Mouse (Mus musculus) heart, postnatal 36 days (tissue): ENCODE results near the gene Nrxn1. TPM values are rescaled to one million over a fixed set of nuclear protein-coding genes. Genes with fewer than 3 reads are reported as not detected.
A peak's percentile ranks its signal among the peaks of the same experiment; 100 is the strongest.

ENCODE experiments used
- DNase-seq, 2 experiments: peaks; one replicate each; pipeline ENCODE4 v3.0.0; 2021 to 2022
- intact Hi-C: fragments of 180-260 bp; cut with DNase I; formaldehyde crosslinking; loops from one replicate; pipeline ENCODE4 v1.15.1; 2025
- total RNA-seq, 2 experiments: library from RNA; stranded (reverse); gene quantifications; 2 replicates each; pipeline ENCODE4 v1.2.3; 2021

Nrxn1 gene
- total RNA-seq, 2 experiments from 2014 or later = 1.5 to 3.0 TPM

GRCm38 (mm10) chr17:90813760-90814159, 279.1 kb downstream of the Nrxn1 start:
- intact Hi-C loops = no loop called here
- DNase-seq = peak in 1 of 2 experiments; percentile 4

DNA sequence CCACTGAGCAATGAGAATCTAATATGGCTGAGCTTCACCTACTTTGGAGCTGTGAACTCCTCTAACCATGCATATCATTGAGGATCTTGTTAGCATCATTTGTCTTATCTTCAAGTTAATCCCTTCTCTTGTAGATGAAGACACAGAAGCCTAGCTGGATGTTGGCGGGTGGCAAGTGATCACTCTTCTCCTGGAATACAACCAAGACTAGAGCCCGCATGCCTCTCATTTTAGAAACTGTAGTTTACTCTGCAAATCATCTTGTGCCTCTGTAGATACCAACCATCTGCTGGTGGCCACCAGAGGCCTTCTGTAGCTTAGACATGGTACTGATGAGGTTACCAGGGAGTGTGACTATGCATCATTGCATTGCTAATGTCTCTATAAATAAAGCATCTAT, 280.4 kb downstream of the Nrxn1 start:
- intact Hi-C loops = no loop called here

GRCm38 (mm10) chr17:90809197-90810163, 283.4 kb downstream of the Nrxn1 start:
- peak; percentile 21 to 35 for DNase-seq
- intact Hi-C loops = no loop called here

More for the DNA sequence above, 280.4 kb downstream of the Nrxn1 start:
- no peak for DNase-seq

DNA sequence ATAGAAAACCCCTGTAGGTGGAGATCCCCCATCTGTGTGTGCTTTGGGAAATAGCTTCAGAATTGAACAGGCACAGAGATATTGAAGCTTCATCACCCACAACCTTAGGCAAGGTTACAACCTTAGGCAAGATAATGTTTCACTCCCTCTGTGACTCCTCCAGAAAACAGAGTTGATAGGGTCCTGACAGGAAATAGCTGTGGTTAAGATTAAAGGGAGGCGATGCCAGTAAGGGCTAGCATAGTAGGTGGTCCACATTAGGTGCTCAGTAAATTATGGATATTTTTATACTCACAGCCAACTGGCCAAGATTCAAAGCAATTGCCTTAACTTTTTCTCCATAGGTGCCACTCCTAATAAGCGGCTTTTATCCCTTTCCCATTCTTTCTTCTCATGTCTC, 284.6 kb downstream of the Nrxn1 start:
- intact Hi-C loops = no loop called here
- no peak for DNase-seq

DNA sequence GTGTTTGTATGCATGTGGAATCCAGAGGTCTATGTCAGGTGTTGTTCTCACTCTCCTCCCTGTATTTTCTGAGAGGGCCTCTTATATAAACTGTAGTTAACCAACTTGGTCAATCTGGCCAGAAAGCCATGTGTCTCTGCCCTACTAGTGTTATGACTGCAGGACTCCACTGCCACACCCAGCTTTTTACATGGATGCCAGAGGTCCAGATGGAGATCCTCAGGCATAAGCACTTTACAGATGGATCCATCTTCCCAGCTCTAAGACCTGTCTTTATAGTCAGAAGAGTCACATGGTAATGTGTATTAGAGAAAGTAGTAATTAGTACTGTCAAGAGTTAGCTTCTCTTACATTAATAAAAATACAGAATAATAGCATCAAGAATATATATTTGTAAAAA, 285.7 kb downstream of the Nrxn1 start:
- DNase-seq = no peak
- intact Hi-C loops = no loop called here

DNA sequence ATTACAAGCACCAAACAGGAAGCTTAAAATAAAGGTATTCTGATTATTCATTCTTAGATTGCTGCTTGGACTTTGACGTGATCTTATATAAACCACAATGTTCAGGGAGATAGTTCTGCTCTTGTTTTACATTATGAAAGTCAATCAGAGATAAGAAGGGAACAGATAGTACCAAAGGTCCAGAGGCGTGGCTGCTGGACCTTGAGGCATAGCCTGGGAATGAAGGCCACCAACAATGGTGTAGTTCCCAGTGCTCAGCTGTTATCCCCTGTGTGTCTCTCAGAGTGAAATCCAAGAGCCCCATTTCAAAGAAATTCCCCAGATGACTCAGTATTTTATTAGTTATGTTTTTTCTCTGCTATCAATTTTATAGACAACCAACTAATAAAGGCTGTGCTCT, 294.2 kb downstream of the Nrxn1 start:
- DNase-seq = no peak
- intact Hi-C loops = no loop called here

DNA sequence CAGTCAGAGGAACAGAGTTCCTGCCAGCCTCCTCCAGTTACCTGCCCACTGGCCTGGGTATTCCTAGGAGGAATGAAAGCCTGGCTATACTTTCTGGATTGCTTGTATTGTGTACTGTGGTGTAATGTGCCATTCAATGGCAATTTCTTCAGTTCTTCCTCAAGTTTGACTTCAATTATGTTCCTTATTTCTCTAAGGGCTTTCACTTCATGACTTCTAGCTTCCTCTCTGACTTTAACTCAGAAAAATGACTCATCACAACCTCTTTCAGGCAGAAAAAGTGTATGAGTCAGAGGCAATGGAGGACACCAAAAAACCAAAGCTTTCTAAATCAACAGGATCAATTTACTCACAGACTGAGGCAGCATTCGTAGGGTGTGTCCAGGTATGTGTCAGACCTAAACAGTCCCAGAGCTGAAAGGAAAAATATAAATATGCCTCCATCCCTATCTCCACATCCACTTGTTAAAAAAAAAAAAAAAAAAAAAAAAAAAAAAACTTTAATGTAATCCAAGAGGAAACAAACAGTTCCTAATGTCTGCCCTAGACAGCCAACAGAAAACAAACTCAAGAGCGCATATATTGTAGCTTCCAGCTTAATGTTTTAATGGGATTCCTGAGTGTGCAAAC, 295.1 kb downstream of the Nrxn1 start:
- no peak for DNase-seq
- intact Hi-C loops = no loop called here

DNA sequence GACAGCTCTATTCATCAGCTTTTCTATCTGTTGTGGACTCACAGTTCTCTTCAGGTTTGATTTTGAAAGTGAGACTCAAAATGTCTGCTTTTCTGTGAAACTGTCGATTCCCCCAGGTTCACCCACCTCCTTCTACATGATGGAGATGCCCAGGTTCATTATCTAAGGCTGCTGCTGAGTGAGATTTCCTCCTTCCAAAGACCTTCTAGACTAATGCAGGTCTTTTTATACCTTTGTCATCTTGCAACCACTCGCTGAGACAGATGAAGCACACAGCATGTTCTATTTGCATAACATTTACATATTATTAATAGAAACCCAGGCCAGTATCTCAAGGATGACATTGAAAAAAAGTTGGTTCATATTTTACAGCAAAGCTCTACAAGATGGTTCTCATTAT, 295.9 kb downstream of the Nrxn1 start:
- intact Hi-C loops = no loop called here
- DNase-seq = no peak

GRCm38 (mm10) chr17:90788491-90789127, 304.3 kb downstream of the Nrxn1 start:
- no peak for DNase-seq
- intact Hi-C loops = no loop called here

GRCm38 (mm10) chr17:90788040-90788439, 304.8 kb downstream of the Nrxn1 start:
- no peak for DNase-seq
- intact Hi-C loops = no loop called here

GRCm38 (mm10) chr17:90787121-90787788, 305.6 kb downstream of the Nrxn1 start:
- intact Hi-C loops = no loop called here

DNA sequence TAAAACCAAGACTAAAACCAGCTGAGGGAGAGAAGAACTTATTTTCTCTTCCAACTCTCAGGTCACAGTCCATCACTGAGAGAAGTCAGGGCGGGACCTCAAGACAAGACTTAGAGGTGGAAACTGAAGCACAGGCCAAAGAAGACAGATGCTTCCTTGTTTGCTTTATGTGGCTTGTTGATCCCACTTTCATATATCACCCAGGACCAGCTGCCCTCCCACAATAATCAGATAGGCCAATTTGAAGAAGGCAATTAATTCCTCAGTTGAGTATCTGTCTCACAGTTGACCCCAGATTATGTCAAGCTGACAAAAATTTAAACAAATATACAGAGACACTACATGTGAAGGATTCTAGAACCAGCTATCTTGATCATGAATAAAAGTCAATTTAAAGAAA, 312.4 kb downstream of the Nrxn1 start:
- intact Hi-C loops = no loop called here

More at GRCm38 (mm10) chr17:90787121-90787788, 305.6 kb downstream of the Nrxn1 start:
- DNase-seq = no peak

DNA sequence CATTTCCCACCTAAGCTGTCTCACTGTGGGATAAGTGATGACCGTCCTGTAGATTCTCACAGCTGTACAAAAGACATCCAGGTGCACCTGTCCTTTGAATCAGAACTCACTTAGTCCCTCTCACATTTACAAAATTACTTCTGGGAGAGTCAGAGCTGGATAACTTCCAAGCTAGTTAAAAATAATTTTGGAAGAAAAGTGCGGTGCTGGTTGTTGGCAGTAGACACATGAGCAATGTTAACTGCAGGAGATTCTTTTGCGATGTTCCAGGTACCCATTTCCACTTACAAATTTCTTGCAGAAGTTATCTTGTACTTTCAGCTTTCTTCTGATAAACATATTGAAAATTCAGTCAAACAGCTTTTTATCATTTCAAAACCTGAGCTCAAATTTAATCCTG, 317.5 kb downstream of the Nrxn1 start:
- DNase-seq = no peak
- intact Hi-C loops = no loop called here

More for the DNA sequence above, 312.4 kb downstream of the Nrxn1 start:
- DNase-seq = no peak

GRCm38 (mm10) chr17:90773233-90773632, 319.6 kb downstream of the Nrxn1 start:
- intact Hi-C loops = no loop called here
- DNase-seq = no peak

DNA sequence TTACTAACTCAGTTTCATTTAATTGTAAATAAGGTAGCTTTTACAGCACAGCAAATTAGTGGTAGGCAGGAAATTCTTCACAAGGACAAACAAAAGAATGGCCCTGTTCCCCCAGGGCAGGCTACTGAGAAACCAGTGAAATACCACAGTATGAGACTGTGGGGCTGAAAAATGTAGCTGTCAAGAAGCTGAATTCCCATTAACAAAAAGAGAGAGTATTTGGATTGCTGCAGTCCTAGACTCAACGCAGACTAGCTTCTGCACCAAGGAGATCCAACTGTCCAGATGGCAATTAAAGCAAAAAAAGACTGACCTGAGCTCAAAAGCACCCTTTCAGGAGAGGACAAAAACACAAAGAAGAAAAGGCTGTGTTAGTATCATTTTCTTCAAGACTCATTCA, 324.7 kb downstream of the Nrxn1 start:
- intact Hi-C loops = no loop called here
- DNase-seq = no peak

GRCm38 (mm10) chr17:90727124-90727523, 365.7 kb downstream of the Nrxn1 start:
- DNase-seq = no peak
- intact Hi-C loops = no loop called here

DNA sequence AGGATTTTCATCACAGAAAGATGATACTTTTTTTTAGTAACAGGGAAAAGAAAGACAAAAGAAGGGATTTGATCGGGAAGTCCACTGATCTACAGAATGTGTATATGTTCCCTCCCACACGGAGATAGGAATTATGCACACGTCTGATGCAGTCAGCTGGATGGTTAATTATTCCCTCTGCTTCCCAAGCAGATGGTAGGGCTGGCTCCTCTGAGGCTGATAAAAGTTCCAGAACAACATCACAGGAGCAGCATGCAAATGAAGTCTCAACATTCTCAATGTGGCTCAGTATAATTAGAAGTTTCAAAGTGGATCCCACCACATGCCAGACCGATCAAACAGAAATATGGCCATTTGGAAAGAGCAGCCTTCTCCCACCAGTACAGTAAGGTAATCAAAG, 388.1 kb downstream of the Nrxn1 start:
- DNase-seq = no peak
- intact Hi-C loops = no loop called here

- intact Hi-C loops = no loop called here
Observed at GRCm38 (mm10) chr17:90702626-90703025, 390.2 kb downstream of the Nrxn1 start.

DNA sequence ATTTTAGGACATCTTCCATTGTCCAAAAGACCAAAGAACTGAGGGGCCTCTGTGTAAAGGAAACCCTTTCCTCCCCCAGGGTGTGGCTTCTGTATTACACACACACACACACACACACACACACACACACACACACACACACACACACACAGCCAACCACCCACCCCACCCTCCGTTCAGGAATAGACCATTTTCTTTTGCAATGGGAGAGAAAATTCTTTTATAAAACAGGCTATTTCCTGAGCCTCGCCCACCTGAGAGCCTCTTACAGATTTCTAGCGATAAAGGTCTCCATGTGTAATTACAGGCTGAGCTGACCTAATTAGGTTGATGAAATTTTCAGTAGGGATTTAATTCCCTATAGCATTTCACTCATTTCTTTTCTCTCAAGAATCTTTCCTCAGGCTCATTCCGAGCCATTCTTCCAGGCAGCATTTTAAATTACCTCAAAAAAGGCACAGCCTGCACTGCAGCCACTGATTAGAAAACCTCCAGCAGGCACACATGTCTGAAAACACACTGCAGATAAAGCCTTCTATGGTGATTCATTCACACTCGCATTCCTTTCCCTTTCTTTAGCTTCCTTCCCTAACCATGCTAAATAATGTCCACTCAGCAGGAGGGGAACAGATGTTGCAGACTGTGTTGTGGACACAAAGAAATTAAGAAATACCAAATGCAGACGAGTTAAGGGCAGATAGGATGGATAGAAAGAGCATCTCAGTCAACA, 396.6 kb downstream of the Nrxn1 start:
- intact Hi-C loops = no loop called here
- DNase-seq = no peak

More at GRCm38 (mm10) chr17:90702626-90703025, 390.2 kb downstream of the Nrxn1 start:
- no peak for DNase-seq

DNA sequence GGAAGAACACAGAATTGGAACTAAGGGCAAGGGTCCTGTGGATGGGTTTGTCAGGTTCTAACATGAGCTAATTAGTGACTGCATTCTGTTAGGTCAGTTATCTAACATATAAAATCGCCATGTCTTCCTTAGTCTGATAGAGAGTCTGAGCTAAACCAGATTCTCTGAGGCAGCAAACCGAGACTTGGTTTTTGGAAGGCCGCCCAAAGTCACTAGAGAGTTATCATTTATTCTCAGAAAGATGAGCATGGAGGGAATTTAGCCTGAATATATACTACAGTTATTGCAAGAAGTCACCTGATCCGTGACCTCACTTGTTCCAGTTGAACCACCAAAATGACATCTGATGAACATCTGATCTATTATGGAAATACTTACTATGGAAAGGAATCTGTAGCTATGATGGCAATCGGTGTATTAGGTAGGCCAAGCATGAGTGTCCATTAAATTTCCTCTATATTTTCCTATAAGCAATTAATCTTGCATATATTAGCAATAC, 397.7 kb downstream of the Nrxn1 start:
- no peak for DNase-seq
- intact Hi-C loops = no loop called here
